Mouse (Mus musculus): ENCODE results near the gene Ptpre. TPM values are rescaled to one million over a fixed set of nuclear protein-coding genes. Genes with fewer than 3 reads are reported as not detected.

The Ptpre gene
- polyA plus RNA-seq, 1 experiment from 2014 or later = 3.1 TPM

- WGBS = 58% methylated on average over 7 of the region's 7 CpGs
- no peak for ATAC-seq (ENCODE audit: insufficient read depth, low FRiP score)
These were observed 57.4 kb downstream of the Ptpre start for GRCm38 (mm10) chr7:135594676-135595075.

GRCm38 (mm10) chr7:135595640-135596174 is 58.4 kb downstream of the Ptpre start:
- H3K4me3 ChIP-seq (replicated peaks; ENCODE audit: low read length) = no peak overlapping the region
- H3K27ac ChIP-seq (ENCODE audit: low read length) = no peak overlapping the region
- no peaks in the 10 kb centered on the region for H3K4me1 ChIP-seq (ENCODE audit: control insufficient read depth, insufficient read depth, low read length)
- H3K36me3 ChIP-seq (ENCODE audit: control insufficient read depth, insufficient read depth, low read length) = no peaks in the 10 kb centered on the region
- H3K9me3 ChIP-seq (replicated peaks; ENCODE audit: control insufficient read depth, low read length) = no peaks in the 10 kb centered on the region
- no peak overlapping the region for H3K9ac ChIP-seq (ENCODE audit: low read length)
- no peak for ATAC-seq (ENCODE audit: insufficient read depth, low FRiP score)
- WGBS = 41% methylated on average over 5 of the region's 5 CpGs
- no peaks in the 10 kb centered on the region for H3K27me3 ChIP-seq (ENCODE audit: control insufficient read depth, insufficient read depth, low read length)
- H3K4me2 ChIP-seq (ENCODE audit: low read depth, low read length) = no peak overlapping the region

More at GRCm38 (mm10) chr7:135594676-135595075, 57.4 kb downstream of the Ptpre start:
- no peaks in the 10 kb centered on the region for H3K9me3 ChIP-seq (replicated peaks; ENCODE audit: control insufficient read depth, low read length)
- no peaks in the 10 kb centered on the region for H3K27me3 ChIP-seq (ENCODE audit: control insufficient read depth, insufficient read depth, low read length)
- no peak overlapping the region for H3K9ac ChIP-seq (ENCODE audit: low read length)
- no peak overlapping the region for H3K4me3 ChIP-seq (replicated peaks; ENCODE audit: low read length)
- no peaks in the 10 kb centered on the region for H3K4me1 ChIP-seq (ENCODE audit: control insufficient read depth, insufficient read depth, low read length)
- H3K27ac ChIP-seq (ENCODE audit: low read length) = no peak overlapping the region
- H3K4me2 ChIP-seq (ENCODE audit: low read depth, low read length) = no peak overlapping the region
- no peaks in the 10 kb centered on the region for H3K36me3 ChIP-seq (ENCODE audit: control insufficient read depth, insufficient read depth, low read length)

DNA sequence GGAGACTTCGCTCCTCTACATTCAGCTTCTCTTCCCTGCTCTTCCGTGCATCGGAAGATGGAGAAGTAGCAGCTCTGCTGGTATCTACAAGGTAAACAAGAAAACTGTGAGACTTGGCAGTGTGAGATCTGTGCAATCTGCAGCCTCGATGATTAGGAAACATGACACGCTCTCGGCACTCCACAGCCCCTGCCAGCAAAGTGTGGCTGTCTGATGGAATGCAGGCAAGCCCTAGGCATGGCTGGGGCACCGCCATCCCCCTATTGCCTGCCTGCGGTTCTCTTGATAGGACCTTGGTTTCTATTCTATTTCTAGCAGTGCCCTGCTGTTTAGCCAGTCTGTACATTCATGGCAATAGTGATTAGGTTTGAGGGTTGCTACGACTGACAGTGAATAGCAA is 59.7 kb downstream of the Ptpre start:
- peak; percentile 41; the same call in 1 of the 2 replicates for ATAC-seq (ENCODE audit: insufficient read depth, low FRiP score)
- H3K27ac ChIP-seq (ENCODE audit: low read length) = no peak overlapping the region
- H3K9me3 ChIP-seq (replicated peaks; ENCODE audit: control insufficient read depth, low read length) = no peaks in the 10 kb centered on the region
- no peak overlapping the region for H3K4me3 ChIP-seq (replicated peaks; ENCODE audit: low read length)
- H3K9ac ChIP-seq (ENCODE audit: low read length) = no peak overlapping the region
- no peak overlapping the region for H3K4me2 ChIP-seq (ENCODE audit: low read depth, low read length)
- WGBS = 37% methylated on average over 9 of the region's 9 CpGs
- H3K27me3 ChIP-seq (ENCODE audit: control insufficient read depth, insufficient read depth, low read length) = no peaks in the 10 kb centered on the region
- H3K4me1 ChIP-seq (ENCODE audit: control insufficient read depth, insufficient read depth, low read length) = no peaks in the 10 kb centered on the region
- no peaks in the 10 kb centered on the region for H3K36me3 ChIP-seq (ENCODE audit: control insufficient read depth, insufficient read depth, low read length)

DNA sequence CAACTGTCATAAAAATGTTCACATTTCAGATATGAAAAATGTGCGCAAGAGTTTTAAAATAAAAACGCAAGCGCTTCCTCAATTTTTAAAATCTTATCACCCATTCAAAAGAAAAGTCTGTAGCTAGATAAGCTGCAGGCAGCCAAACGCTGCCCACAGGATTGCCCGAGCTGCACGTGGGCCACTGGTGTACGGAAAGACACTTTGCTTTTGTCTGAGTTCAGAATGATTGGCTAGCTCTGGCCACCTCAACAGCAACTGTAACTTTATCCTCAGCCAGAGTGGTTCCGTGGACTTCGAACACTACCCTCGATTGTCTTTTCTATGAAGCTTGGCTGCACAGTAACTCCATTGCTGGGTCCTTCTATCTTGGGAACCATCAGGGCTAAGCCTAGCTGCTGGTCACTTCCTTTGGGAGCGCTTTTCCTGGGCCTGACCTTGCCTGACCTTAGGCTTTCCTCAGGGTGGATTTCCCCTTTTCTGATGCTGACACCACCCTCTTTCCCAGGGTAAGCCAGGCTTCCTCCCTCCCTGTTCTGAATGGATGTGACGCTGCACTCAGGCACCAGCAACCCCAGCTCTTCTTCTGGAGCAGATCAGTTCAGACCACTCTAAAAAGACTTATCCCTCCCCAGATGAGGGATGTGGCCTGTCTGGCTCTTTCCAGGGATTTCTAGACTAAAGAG is 60.5 kb downstream of the Ptpre start:
- Histone ChIP-seq H3K9me3 (replicated peaks; ENCODE audit: control insufficient read depth, low read length) (no peaks in the 10 kb centered on the region), H3K9ac (ENCODE audit: low read length) (no peak overlapping the region), H3K4me2 (ENCODE audit: low read depth, low read length) (no peak overlapping the region), H3K27ac (ENCODE audit: low read length) (no peak overlapping the region), H3K36me3 (ENCODE audit: control insufficient read depth, insufficient read depth, low read length) (no peaks in the 10 kb centered on the region), H3K4me3 (replicated peaks; ENCODE audit: low read length) (no peak overlapping the region), H3K27me3 (ENCODE audit: control insufficient read depth, insufficient read depth, low read length) (no peaks in the 10 kb centered on the region), H3K4me1 (ENCODE audit: control insufficient read depth, insufficient read depth, low read length) (no peaks in the 10 kb centered on the region)
- ATAC-seq (ENCODE audit: insufficient read depth, low FRiP score) = no peak; the same call in 1 of the 2 replicates
- WGBS = 54% methylated on average over 12 of the region's 12 CpGs

GRCm38 (mm10) chr7:135598303-135598855 is 61.1 kb downstream of the Ptpre start:
- Histone ChIP-seq H3K4me1 (ENCODE audit: control insufficient read depth, insufficient read depth, low read length) (no peaks in the 10 kb centered on the region), H3K9ac (ENCODE audit: low read length) (no peak overlapping the region), H3K36me3 (ENCODE audit: control insufficient read depth, insufficient read depth, low read length) (no peaks in the 10 kb centered on the region), H3K27me3 (ENCODE audit: control insufficient read depth, insufficient read depth, low read length) (no peaks in the 10 kb centered on the region), H3K9me3 (replicated peaks; ENCODE audit: control insufficient read depth, low read length) (no peaks in the 10 kb centered on the region), H3K4me2 (ENCODE audit: low read depth, low read length) (no peak overlapping the region), H3K4me3 (replicated peaks; ENCODE audit: low read length) (no peak overlapping the region), H3K27ac (ENCODE audit: low read length) (no peak overlapping the region)
- 64% methylated on average over 7 of the region's 7 CpGs for WGBS
- ATAC-seq (ENCODE audit: insufficient read depth, low FRiP score) = no peak

- no peaks in the 10 kb centered on the region for H3K36me3 ChIP-seq (ENCODE audit: control insufficient read depth, insufficient read depth, low read length)
- no peak overlapping the region for H3K9ac ChIP-seq (ENCODE audit: low read length)
- H3K27me3 ChIP-seq (ENCODE audit: control insufficient read depth, insufficient read depth, low read length) = no peaks in the 10 kb centered on the region
- no peak overlapping the region for H3K4me2 ChIP-seq (ENCODE audit: low read depth, low read length)
- H3K4me3 ChIP-seq (replicated peaks; ENCODE audit: low read length) = no peak overlapping the region
- ATAC-seq (ENCODE audit: insufficient read depth, low FRiP score) = no peak
- 45% methylated on average over 3 of the region's 3 CpGs for WGBS
- no peaks in the 10 kb centered on the region for H3K9me3 ChIP-seq (replicated peaks; ENCODE audit: control insufficient read depth, low read length)
- no peaks in the 10 kb centered on the region for H3K4me1 ChIP-seq (ENCODE audit: control insufficient read depth, insufficient read depth, low read length)
- H3K27ac ChIP-seq (ENCODE audit: low read length) = no peak overlapping the region
These were observed 62.8 kb downstream of the Ptpre start for GRCm38 (mm10) chr7:135600076-135600475.

GRCm38 (mm10) chr7:135601607-135602006 is 64.3 kb downstream of the Ptpre start:
- H3K4me3 ChIP-seq (replicated peaks; ENCODE audit: low read length) = no peak overlapping the region
- no peaks in the 10 kb centered on the region for H3K36me3 ChIP-seq (ENCODE audit: control insufficient read depth, insufficient read depth, low read length)
- no peak overlapping the region for H3K4me2 ChIP-seq (ENCODE audit: low read depth, low read length)
- H3K9me3 ChIP-seq (replicated peaks; ENCODE audit: control insufficient read depth, low read length) = no peaks in the 10 kb centered on the region
- H3K27ac ChIP-seq (ENCODE audit: low read length) = no peak overlapping the region
- no peak overlapping the region for H3K9ac ChIP-seq (ENCODE audit: low read length)
- ATAC-seq (ENCODE audit: insufficient read depth, low FRiP score) = no peak
- no peaks in the 10 kb centered on the region for H3K27me3 ChIP-seq (ENCODE audit: control insufficient read depth, insufficient read depth, low read length)
- H3K4me1 ChIP-seq (ENCODE audit: control insufficient read depth, insufficient read depth, low read length) = 0 out of 2 replicates have a peak, but pooled peaks cover 6% of the 10 kb centered on the region
- WGBS = 69% methylated on average over 8 of the region's 8 CpGs

DNA sequence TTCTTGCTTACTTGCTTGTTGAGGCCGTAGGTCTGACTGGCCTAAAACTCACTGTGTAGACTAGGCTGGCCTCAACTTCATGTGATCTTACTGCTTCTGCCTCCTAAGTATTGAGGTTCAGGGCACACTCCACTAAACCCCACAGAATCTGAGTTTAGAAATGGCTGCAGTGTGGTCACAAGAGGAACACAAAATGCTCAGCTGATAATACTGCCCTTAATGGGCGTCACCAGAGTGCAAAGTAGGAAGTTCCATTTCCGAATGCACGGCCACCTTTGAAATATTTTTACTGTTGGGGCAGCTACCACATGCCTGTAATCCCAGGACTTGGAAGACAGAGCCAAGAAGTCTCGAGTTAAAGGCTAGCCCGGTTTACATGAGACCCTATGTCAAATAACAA is 65.0 kb downstream of the Ptpre start:
- H3K9ac ChIP-seq (ENCODE audit: low read length) = no peak overlapping the region
- no peak for ATAC-seq (ENCODE audit: insufficient read depth, low FRiP score)
- no peaks in the 10 kb centered on the region for H3K36me3 ChIP-seq (ENCODE audit: control insufficient read depth, insufficient read depth, low read length)
- H3K4me3 ChIP-seq (replicated peaks; ENCODE audit: low read length) = no peak overlapping the region
- no peak overlapping the region for H3K4me2 ChIP-seq (ENCODE audit: low read depth, low read length)
- no peak overlapping the region for H3K27ac ChIP-seq (ENCODE audit: low read length)
- H3K27me3 ChIP-seq (ENCODE audit: control insufficient read depth, insufficient read depth, low read length) = no peaks in the 10 kb centered on the region
- WGBS = 81% methylated on average over 6 of the region's 6 CpGs
- H3K4me1 ChIP-seq (ENCODE audit: control insufficient read depth, insufficient read depth, low read length) = 0 out of 2 replicates have a peak, but pooled peaks cover 6% of the 10 kb centered on the region
- no peaks in the 10 kb centered on the region for H3K9me3 ChIP-seq (replicated peaks; ENCODE audit: control insufficient read depth, low read length)

- H3K4me2 ChIP-seq (ENCODE audit: low read depth, low read length) = no peak overlapping the region
- H3K27ac ChIP-seq (ENCODE audit: low read length) = no peak overlapping the region
- H3K9ac ChIP-seq (ENCODE audit: low read length) = no peak overlapping the region
- no peak overlapping the region for H3K4me3 ChIP-seq (replicated peaks; ENCODE audit: low read length)
- 0 out of 2 replicates have a peak, but pooled peaks cover 6% of the 10 kb centered on the region for H3K4me1 ChIP-seq (ENCODE audit: control insufficient read depth, insufficient read depth, low read length)
- WGBS = 58% methylated on average over 5 of the region's 5 CpGs
- H3K36me3 ChIP-seq (ENCODE audit: control insufficient read depth, insufficient read depth, low read length) = no peaks in the 10 kb centered on the region
- no peak for ATAC-seq (ENCODE audit: insufficient read depth, low FRiP score)
- H3K27me3 ChIP-seq (ENCODE audit: control insufficient read depth, insufficient read depth, low read length) = no peaks in the 10 kb centered on the region
- no peaks in the 10 kb centered on the region for H3K9me3 ChIP-seq (replicated peaks; ENCODE audit: control insufficient read depth, low read length)
These were observed 65.7 kb downstream of the Ptpre start for GRCm38 (mm10) chr7:135602881-135603523.

All from stomach, embryonic 16.5 days (tissue).